ENCODE assay signal across 22 mouse cellular contexts in genomic region chr1:107350392-107350791, GRCm38 (mm10). TPM values are rescaled to one million over a fixed set of nuclear protein-coding genes. Genes with fewer than 3 reads are reported as not detected.
"Had no signal": no experiment of that assay in that cellular context is flagged by ENCODE, and none has a peak within 500 bp of the region (broad histone marks: within the 10 kb centered on the region; RNA-seq: fewer than 3 reads in every experiment).

No protein-coding gene starts in this region.

- ATAC-seq: midbrain, embryonic 16.5 days had no signal

- DNase-seq: lung, adult 18-20 months; lung, embryonic 14.5 days; lung, postnatal 10 days; lung, postnatal 4 days; midbrain, embryonic 14.5 days; right cerebral cortex, postnatal 14 days; thymus, adult 2 months; thymus, postnatal 25 days; thymus, postnatal 4 days had no signal

RNA-seq across cellular contexts. Expression of gene Serpinb11, which starts 10.6 kb away (rescaled TPM):
- total RNA-seq: megakaryocyte-erythroid progenitor cell, adult 5-6 weeks had no signal
- polyA plus RNA-seq: liver, embryonic 16.5 days; lung, embryonic 14.5 days; midbrain, embryonic 10.5 days; midbrain, embryonic 12.5 days; midbrain, embryonic 14.5 days; midbrain, embryonic 16.5 days; myocyte; neural tube, embryonic 11.5 days; neural tube, embryonic 13.5 days; neural tube, embryonic 15.5 days; spleen, adult 2 months; testis, adult 2 months; urinary bladder, adult 2 months had no signal

RNA-seq across cellular contexts. Expression of gene Serpinb7, which starts 49.1 kb away (rescaled TPM):
- total RNA-seq: megakaryocyte-erythroid progenitor cell, adult 5-6 weeks had no signal
- polyA plus RNA-seq: liver, embryonic 16.5 days; lung, embryonic 14.5 days; lung, embryonic 16.5 days; midbrain, embryonic 10.5 days; midbrain, embryonic 12.5 days; midbrain, embryonic 14.5 days; midbrain, embryonic 16.5 days; neural tube, embryonic 11.5 days; neural tube, embryonic 13.5 days; urinary bladder, adult 2 months had no signal
